Mouse (Mus musculus) hindbrain, embryonic 10.5 days (tissue): ENCODE results near the gene Otub1. TPM values are rescaled to one million over a fixed set of nuclear protein-coding genes. Genes with fewer than 3 reads are reported as not detected.

ENCODE experiments used
- DNase-seq: peaks from one replicate; pipeline ENCODE4 v3.0.0-alpha.2; 2017; ENCODE audit warnings: low spot score
- H3K27ac ChIP-seq: fragments of 300-500 bp; sonication (generic); 2 replicates; pipeline ENCODE4 v1.5.1; 2016; ENCODE audit warnings: mild to moderate bottlenecking, moderate library complexity
- H3K27me3 ChIP-seq: fragments of 300-500 bp; sonication (generic); 2 replicates; pipeline ENCODE4 v1.6.1; 2016; ENCODE audit warnings: mild to moderate bottlenecking; ENCODE audit not compliant: poor library complexity, insufficient read depth, severe bottlenecking
- H3K36me3 ChIP-seq: fragments of 300-500 bp; sonication (generic); 2 replicates; pipeline ENCODE4 v1.6.1; 2016; ENCODE audit warnings: mild to moderate bottlenecking, moderate library complexity
- H3K4me1 ChIP-seq: fragments of 300-500 bp; sonication (generic); replicated peaks from 2 replicates; pipeline ENCODE4 v1.6.1; 2016; ENCODE audit warnings: mild to moderate bottlenecking
- H3K4me3 ChIP-seq: fragments of 300-500 bp; sonication (generic); 2 replicates; pipeline ENCODE4 v1.5.1; 2016; ENCODE audit warnings: mild to moderate bottlenecking, moderate library complexity
- H3K9me3 ChIP-seq: fragments of 300-500 bp; sonication (generic); 2 replicates; pipeline ENCODE4 v1.6.1; 2016; ENCODE audit warnings: mild to moderate bottlenecking, moderate library complexity
- WGBS: fragments of 180-500 bp; shearing (Covaris S2); methylation state at CpG from one replicate; pipeline ENCODE4 v1.1.7; 2016; 5-methylcytosine and 5-hydroxymethylcytosine counted together
- polyA plus RNA-seq: library from polyadenylated mRNA; unstranded; fragments of >200 nt; fragmentation: Nextera tagmentation; extraction: Ambion mirVana; gene quantifications from 2 replicates; pipeline ENCODE4 v1.2.1, GENCODE M21; 2016

Gene Otub1
- polyA plus RNA-seq, 1 experiment from 2014 or later = 309 TPM

GRCm38 (mm10) chr19:7199089-7199488, 7.0 kb downstream of the Otub1 start:
- 96% methylated on average over 13 of the region's 13 CpGs for WGBS
- Histone ChIP-seq H3K27ac (no peak overlapping the region), H3K9me3 (no peaks in the 10 kb centered on the region), H3K36me3 (peaks cover 70% of the 10 kb centered on the region), H3K4me1 (peaks cover 41% of the 10 kb centered on the region), H3K4me3 (no peak overlapping the region), H3K27me3 (peaks cover 4% of the 10 kb centered on the region; the same call in 1 of the 2 replicates)
- DNase-seq = no peak

- Histone ChIP-seq H3K9me3 (no peaks in the 10 kb centered on the region), H3K27ac (0 out of 2 replicates have a peak overlapping the region, but pooled peaks have one; percentile 47), H3K4me1 (peaks cover 43% of the 10 kb centered on the region), H3K27me3 (peaks cover 13% of the 10 kb centered on the region; the same call in 1 of the 2 replicates), H3K4me3 (no peak overlapping the region), H3K36me3 (peaks cover 54% of the 10 kb centered on the region)
- no peak for DNase-seq
- 84% methylated on average over 9 of the region's 9 CpGs for WGBS
These were observed 8.7 kb downstream of the Otub1 start for GRCm38 (mm10) chr19:7197445-7197844.

- Histone ChIP-seq H3K4me3 (peak overlapping the region; percentile 18), H3K4me1 (peaks cover 49% of the 10 kb centered on the region), H3K27me3 (peaks cover 16% of the 10 kb centered on the region; the same call in 1 of the 2 replicates), H3K27ac (0 out of 2 replicates have a peak overlapping the region, but pooled peaks have one; percentile 47), H3K36me3 (peaks cover 49% of the 10 kb centered on the region), H3K9me3 (no peaks in the 10 kb centered on the region)
- WGBS = 7% methylated on average over 17 of the region's 17 CpGs
- DNase-seq = peak; percentile 61
These were observed 9.3 kb downstream of the Otub1 start for GRCm38 (mm10) chr19:7196741-7197270.

- H3K36me3 ChIP-seq = peaks cover 42% of the 10 kb centered on the region
- peaks cover 22% of the 10 kb centered on the region; the same call in 1 of the 2 replicates for H3K27me3 ChIP-seq
- peaks cover 56% of the 10 kb centered on the region for H3K4me1 ChIP-seq
- peak overlapping the region; percentile 18 for H3K4me3 ChIP-seq
- no peaks in the 10 kb centered on the region for H3K9me3 ChIP-seq
- 0 out of 2 replicates have a peak overlapping the region, but pooled peaks have one; percentile 47 for H3K27ac ChIP-seq
- 19% methylated on average over 33 of the region's 33 CpGs for WGBS
- DNase-seq = peak; percentile 72
These were observed 10.0 kb downstream of the Otub1 start for GRCm38 (mm10) chr19:7195900-7196728.

- H3K4me1 ChIP-seq = peaks cover 66% of the 10 kb centered on the region
- no peak overlapping the region for H3K4me3 ChIP-seq
- no peaks in the 10 kb centered on the region for H3K9me3 ChIP-seq
- H3K36me3 ChIP-seq = peaks cover 7% of the 10 kb centered on the region
- 0 out of 2 replicates have a peak overlapping the region, but pooled peaks have one; percentile 24 for H3K27ac ChIP-seq
- WGBS = 49% methylated on average over 2 of the region's 2 CpGs
- DNase-seq = no peak
- H3K27me3 ChIP-seq = peaks cover 46% of the 10 kb centered on the region
These were observed 13.6 kb downstream of the Otub1 start for GRCm38 (mm10) chr19:7192561-7192967.

- Histone ChIP-seq H3K36me3 (no peaks in the 10 kb centered on the region), H3K27ac (peak overlapping the region; percentile 60; the same call in 1 of the 2 replicates), H3K4me3 (no peak overlapping the region), H3K9me3 (no peaks in the 10 kb centered on the region), H3K27me3 (peaks cover 55% of the 10 kb centered on the region), H3K4me1 (peaks cover 65% of the 10 kb centered on the region)
- WGBS = 48% methylated on average over 6 of the region's 6 CpGs
- DNase-seq = no peak
These were observed 14.5 kb downstream of the Otub1 start for GRCm38 (mm10) chr19:7191639-7192038.

GRCm38 (mm10) chr19:7190986-7191385, 15.1 kb downstream of the Otub1 start:
- no peak overlapping the region for H3K4me3 ChIP-seq
- no peaks in the 10 kb centered on the region for H3K36me3 ChIP-seq
- H3K9me3 ChIP-seq = no peaks in the 10 kb centered on the region
- peaks cover 61% of the 10 kb centered on the region for H3K27me3 ChIP-seq
- peaks cover 65% of the 10 kb centered on the region for H3K4me1 ChIP-seq
- no peak overlapping the region for H3K27ac ChIP-seq
- 75% methylated on average over 5 of the region's 5 CpGs for WGBS
- no peak for DNase-seq

- Histone ChIP-seq H3K9me3 (no peaks in the 10 kb centered on the region), H3K27me3 (peaks cover 75% of the 10 kb centered on the region), H3K4me3 (no peak overlapping the region), H3K36me3 (no peaks in the 10 kb centered on the region), H3K27ac (0 out of 2 replicates have a peak overlapping the region, but pooled peaks have one; percentile 25), H3K4me1 (peaks cover 72% of the 10 kb centered on the region)
- DNase-seq = no peak
- WGBS = 85% methylated on average over 4 of the region's 4 CpGs
These were observed 17.1 kb downstream of the Otub1 start for GRCm38 (mm10) chr19:7189026-7189425.

- H3K4me1 ChIP-seq = peaks cover 81% of the 10 kb centered on the region
- no peak for DNase-seq
- H3K36me3 ChIP-seq = no peaks in the 10 kb centered on the region
- peaks cover 84% of the 10 kb centered on the region for H3K27me3 ChIP-seq
- H3K9me3 ChIP-seq = no peaks in the 10 kb centered on the region
- H3K4me3 ChIP-seq = no peak overlapping the region
- peak overlapping the region; percentile 17; the same call in 1 of the 2 replicates for H3K27ac ChIP-seq
- 59% methylated on average over 5 of the region's 5 CpGs for WGBS
These were observed 19.0 kb downstream of the Otub1 start for GRCm38 (mm10) chr19:7187157-7187556.

GRCm38 (mm10) chr19:7185715-7186291, 20.3 kb downstream of the Otub1 start:
- DNase-seq = peak; percentile 61
- Histone ChIP-seq H3K27ac (peak overlapping the region; percentile 85), H3K9me3 (no peaks in the 10 kb centered on the region), H3K36me3 (no peaks in the 10 kb centered on the region), H3K4me3 (peak overlapping the region; percentile 33), H3K4me1 (peaks cover 76% of the 10 kb centered on the region), H3K27me3 (peaks cover 89% of the 10 kb centered on the region)
- WGBS = 5% methylated on average over 18 of the region's 18 CpGs

GRCm38 (mm10) chr19:7185059-7185458, 21.1 kb downstream of the Otub1 start:
- DNase-seq = no peak
- H3K9me3 ChIP-seq = no peaks in the 10 kb centered on the region
- peak overlapping the region; percentile 85 for H3K27ac ChIP-seq
- H3K4me1 ChIP-seq = peaks cover 79% of the 10 kb centered on the region
- H3K4me3 ChIP-seq = peak overlapping the region; percentile 33
- 34% methylated on average over 4 of the region's 4 CpGs for WGBS
- no peaks in the 10 kb centered on the region for H3K36me3 ChIP-seq
- peaks cover 97% of the 10 kb centered on the region for H3K27me3 ChIP-seq

- H3K27me3 ChIP-seq = peaks cover 98% of the 10 kb centered on the region
- no peak for DNase-seq
- WGBS = 52% methylated on average over 11 of the region's 11 CpGs
These were observed 22.7 kb downstream of the Otub1 start for GRCm38 (mm10) chr19:7183419-7183818.

More at GRCm38 (mm10) chr19:7183419-7183818, 22.7 kb downstream of the Otub1 start:
- no peaks in the 10 kb centered on the region for H3K36me3 ChIP-seq
- peaks cover 79% of the 10 kb centered on the region for H3K4me1 ChIP-seq
- no peak overlapping the region for H3K4me3 ChIP-seq
- 0 out of 2 replicates have a peak overlapping the region, but pooled peaks have one; percentile 30 for H3K27ac ChIP-seq
- H3K9me3 ChIP-seq = no peaks in the 10 kb centered on the region
